Mouse (Mus musculus) erythroid progenitor cell, adult 5-6 weeks (primary cell): ENCODE results near the gene Stx5a. TPM values are rescaled to one million over a fixed set of nuclear protein-coding genes. Genes with fewer than 3 reads are reported as not detected.

Source experiments
- ATAC-seq: replicated peaks from 2 replicates; pipeline ENCODE4 v1.8.0; 2016; ENCODE audit warnings: moderate number of reproducible peaks, mild to moderate bottlenecking, moderate TSS enrichment, inconsistent platforms; ENCODE audit not compliant: poor library complexity, low FRiP score, severe bottlenecking
- total RNA-seq, 2 experiments: library from RNA; stranded (forward) in 1 of 2; stranded (reverse) in 1 of 2; fragments of 150-400 nt in 1 of 2; fragments of 186-747, 209-891 nt in 1 of 2; gene quantifications; 2 replicates each; pipeline versions ENCODE4 v1.2.3 to v1.2.4; 2015 to 2017; ENCODE audit warnings: low replicate concordance in 2 of 2

The Stx5a gene
- total RNA-seq, 2 experiments from 2014 or later: 97.7 to 119 TPM

DNA sequence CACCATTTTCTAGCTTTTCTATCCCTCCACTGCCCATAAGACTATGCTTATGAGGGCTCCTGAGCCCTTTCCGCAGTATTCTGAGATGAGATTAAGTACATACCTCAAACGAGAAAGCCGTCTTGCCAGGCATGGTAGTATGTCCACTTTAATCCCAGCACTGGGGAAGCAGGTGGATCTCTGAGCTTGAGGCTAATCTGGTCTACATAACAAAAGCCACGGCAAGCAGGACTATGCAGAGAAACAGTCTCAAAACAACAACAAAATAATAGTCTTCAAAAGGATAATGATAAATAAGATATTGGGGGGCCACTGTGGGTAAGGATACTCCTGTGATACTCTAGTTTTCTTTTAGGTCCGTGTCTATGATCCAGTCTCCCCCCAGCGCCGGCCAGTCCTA lies 2.3 kb upstream of the Stx5a start:
- ATAC-seq: no peak

DNA sequence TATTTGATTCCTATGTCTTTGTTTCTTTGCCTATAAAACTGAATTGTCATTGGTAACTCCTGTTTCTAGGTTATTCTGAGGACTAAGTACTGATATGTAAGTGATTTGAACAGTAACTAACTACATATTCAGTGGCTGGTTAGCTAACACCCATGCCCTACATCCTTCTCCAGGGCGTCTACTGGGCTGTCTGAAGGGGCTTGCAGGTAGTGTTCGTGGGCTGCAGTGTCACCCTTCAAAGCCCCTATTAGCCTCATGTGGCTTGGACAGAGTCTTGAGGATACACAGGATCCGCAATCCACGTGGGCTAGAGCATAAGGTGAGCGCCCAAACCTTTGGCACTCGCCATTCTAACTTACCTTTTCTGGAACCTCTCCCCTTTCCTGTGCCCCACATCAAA lies 1.6 kb upstream of the Stx5a start:
- no peak for ATAC-seq

DNA sequence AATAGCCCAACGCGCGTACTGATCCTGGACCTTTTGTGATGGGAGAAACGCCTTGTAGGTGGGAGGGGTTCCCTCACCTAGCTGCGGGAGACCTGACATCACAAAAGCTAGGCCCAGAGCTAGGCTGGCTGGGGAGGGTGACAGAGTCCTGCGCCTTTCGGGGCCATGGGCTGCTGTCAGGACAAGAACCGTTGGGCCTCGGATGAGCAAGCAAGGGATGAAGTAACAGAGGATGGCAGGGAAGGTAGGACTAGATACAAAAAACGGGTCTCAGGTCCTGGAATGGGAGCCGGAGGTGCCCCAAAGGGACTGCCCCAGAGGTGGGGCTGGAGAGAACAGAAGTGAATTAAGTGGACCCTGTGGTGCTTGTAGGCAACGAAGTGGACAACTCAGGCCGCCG lies 610 bp upstream of the Stx5a start, which contains the start of gene 1700092M07Rik:
TSS of gene 1700092M07Rik (plus strand) at position 116 of the 400 bp plus-strand sequence.
- no peak for ATAC-seq

DNA sequence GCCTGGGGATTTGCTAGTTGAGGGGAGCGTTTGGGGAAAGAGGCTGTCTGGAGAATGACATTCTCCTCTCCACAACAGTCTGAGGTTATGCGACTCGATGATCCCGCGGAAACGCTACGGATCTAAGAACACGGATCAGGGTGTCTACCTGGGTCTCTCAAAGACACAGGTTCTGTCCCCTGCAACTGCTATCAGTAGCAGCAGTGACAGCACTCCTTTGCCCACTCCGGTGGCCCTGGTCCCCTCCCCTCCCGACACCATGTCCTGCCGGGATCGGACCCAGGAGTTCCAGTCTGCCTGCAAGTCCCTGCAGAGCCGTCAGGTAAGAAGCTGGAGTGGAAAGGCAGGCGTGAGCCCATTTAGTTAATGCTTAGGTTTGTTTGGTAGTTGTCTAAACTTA lies 963 bp downstream of the Stx5a start:
- ATAC-seq: 0 out of 2 replicates have a peak, but pooled peaks have one; percentile 23

DNA sequence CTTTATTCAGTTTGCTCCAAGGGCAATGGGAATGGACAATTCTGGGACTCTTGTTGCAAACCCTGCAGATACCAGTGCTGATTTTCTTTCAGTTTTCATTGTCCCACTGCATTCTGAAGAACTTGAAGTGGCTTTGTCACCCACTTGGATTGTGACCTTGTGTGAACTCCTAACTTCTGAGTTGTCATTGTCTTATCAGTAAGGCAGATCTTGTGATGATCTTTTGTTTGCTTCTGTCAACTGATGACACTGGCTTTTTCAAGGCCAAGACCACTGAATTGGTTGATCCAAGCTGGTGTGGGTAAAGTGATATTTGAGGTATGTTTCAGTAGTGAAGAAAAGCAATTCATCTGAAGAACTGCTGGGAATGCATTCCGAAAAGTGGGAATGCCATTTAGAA lies 4.2 kb downstream of the Stx5a start:
- ATAC-seq: no peak

DNA sequence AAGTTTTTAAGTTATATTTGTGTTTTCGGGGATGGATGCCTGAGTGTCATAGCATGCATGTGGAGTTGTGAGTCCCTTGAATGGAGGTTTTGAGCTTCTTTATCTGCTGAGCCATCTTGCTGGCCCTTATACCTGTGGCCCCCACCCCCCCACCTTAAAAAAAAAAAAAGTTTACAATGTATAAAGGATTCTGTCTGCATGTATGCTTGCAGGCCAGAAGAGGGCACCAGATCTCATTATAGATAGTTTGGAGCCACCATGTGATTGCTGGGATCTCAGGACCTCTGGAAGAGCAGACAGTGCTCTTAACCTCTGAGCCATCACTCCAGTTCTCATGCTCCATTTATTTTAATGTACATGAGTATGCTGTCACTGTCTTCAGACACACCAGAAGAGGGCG lies 6.2 kb downstream of the Stx5a start:
- no peak for ATAC-seq

DNA sequence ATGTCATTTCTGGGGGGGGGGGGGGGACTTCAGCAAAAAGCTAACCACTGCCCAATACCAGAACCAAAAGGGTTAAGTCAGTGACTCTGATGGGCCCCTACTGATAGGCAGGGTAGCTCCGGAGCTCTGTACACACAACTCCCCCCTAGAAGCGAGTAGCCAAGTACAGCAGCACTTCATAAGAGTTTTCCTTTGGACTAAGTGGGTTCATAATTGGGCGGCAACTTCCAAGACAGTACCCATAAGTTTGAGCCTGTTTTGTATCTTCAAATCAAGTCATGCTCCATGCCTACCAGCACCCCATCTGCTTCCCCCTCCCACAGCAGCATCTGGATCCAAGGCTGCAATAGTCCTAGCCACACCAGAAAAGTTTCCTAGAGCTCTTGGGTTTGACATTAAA lies 14.4 kb downstream of the Stx5a start:
- no peak for ATAC-seq

DNA sequence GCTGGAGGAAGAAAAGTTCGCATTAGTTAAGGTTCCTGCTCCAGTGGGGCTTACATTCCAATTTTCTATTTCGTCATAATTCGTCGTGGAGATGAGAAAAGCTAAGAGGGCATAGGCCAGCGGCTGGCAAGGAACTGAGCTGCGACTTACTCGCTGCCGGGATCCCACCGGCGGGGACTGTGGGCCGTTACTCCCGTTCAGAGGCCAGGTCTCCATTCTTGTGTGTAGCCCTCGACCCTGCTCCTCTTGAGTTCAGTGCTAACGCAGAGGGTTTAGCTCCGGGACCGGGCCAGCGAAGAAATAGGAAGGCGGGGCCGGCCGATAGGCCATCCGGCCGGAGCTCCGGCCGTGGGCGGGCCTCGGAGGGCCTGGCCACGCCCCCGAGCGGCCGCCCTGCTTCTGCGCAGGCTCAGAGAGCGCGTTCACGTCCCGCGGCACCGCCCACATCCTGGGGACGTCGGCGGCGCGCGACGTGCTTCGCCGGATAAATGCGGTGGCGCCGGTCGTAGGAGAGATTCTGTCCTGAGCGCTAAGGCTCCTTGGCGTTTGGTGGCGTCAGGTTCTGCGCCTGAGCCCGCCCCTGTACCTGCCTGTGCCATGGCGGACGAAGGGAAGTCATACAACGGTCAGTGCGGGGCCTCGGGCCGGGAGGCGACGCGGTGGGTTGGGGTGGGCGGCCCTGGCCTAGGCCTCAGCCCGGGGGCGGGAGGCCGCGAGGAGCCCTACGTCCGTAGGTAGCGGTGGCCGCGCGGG lies 15.6 kb downstream of the Stx5a start, which contains the start of gene Nxf1:
TSS of gene Nxf1 (plus strand) at position 439 of the 753 bp plus-strand sequence.
- peak; percentile 95 for ATAC-seq

DNA sequence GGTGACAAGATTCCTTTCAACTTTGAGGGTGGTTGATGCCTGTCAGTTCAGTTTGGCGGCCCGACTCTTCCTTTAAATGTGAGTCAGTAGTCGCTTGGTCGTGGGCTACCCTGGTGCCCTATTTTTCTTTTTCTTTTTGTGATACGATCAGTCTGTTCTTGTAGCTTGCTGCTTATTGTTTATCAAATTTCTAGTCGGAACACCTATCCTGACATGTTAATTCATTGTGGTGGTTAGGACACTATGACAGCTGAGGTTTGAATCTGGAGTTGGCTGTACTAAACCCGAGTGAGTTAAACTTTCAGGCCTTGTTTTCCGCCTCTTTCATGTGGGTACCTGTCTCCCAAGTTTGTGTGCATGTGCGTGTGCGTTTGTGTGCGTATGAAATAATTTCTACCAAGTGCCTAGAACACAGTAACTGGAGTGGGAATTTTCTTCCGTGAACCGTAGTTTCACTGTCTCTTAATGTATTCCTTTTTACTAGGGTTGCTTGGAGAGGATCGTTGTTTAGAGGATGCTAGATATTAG lies 16.3 kb downstream of the Stx5a start:
- ATAC-seq: peak; percentile 15; the same call in 1 of the 2 replicates

DNA sequence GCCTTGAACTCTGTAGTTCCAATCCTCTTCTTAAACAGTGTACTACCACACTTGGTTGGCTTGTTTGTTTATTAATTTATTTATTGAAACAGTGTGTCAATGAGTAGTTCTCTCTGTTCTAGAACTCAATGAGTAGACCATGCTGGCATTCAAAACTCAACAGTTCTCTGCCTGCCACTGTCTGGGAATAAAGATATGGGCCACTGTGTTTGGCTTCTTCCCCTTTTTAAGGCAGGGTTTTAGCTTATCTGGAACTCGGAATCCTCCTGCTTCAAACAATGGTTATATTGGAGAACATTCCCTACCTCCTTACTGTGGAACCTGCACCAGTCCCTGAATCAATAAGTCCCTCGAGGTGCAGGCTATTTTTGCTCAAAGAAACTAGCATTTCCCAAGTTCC lies 17.7 kb downstream of the Stx5a start:
- ATAC-seq: no peak

DNA sequence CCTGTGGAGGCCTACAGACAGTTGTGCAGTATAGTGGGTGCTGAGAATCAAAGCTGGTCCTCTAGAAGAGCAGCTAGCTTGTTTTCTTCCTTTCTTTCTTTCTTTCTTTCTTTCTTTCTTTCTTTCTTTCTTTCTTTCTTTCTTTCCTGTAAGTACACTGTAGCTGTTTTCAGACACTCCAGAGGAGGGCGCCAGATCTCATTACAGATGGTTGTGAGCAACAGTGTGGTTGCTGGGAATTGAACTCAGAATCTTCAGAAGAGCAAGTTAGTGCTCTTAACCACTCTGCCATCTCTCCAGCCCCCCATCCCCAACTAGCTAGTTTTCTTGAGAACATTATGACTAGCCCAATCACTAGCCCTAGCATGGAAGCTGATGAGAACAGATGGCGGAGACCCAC lies 19.5 kb downstream of the Stx5a start:
- no peak for ATAC-seq

DNA sequence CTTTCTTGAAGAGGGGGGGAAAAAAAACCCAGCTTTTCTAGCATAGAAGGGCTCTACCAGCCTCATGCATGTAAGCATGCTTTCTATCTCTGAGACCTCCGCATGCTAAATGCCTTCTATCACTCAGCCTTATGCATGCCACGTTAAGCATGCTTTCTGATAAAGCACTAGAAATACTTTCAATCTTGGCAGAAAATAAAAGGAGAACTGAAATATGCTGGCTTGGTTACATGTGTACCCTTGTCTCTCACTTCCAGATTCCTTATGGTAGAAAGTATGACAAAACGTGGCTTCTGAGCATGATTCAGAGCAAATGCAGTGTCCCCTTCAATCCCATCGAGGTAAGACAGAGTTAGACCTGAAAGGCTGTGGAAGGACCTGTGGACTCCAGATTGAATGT lies 22.1 kb downstream of the Stx5a start:
- no peak for ATAC-seq

DNA sequence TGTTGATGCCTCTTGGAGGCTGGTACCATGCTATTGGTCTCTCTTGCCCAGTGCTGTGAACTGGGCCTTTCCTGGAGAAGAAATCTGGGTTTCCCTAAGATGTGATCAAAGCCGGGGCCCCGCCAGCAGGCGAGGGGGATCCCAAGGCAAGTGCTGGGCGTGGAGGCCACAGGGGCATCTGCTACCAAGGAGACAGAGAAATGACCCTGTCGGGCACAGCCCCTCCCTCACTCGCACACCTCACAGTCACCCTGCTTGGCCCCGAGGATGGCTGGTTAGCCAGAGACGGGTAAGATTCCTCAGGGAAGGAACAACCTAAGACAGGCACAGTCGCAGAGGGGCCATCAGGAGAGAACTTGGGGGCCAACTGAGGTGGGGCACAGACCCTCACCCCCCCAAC lies 24.3 kb downstream of the Stx5a start:
- no peak for ATAC-seq

DNA sequence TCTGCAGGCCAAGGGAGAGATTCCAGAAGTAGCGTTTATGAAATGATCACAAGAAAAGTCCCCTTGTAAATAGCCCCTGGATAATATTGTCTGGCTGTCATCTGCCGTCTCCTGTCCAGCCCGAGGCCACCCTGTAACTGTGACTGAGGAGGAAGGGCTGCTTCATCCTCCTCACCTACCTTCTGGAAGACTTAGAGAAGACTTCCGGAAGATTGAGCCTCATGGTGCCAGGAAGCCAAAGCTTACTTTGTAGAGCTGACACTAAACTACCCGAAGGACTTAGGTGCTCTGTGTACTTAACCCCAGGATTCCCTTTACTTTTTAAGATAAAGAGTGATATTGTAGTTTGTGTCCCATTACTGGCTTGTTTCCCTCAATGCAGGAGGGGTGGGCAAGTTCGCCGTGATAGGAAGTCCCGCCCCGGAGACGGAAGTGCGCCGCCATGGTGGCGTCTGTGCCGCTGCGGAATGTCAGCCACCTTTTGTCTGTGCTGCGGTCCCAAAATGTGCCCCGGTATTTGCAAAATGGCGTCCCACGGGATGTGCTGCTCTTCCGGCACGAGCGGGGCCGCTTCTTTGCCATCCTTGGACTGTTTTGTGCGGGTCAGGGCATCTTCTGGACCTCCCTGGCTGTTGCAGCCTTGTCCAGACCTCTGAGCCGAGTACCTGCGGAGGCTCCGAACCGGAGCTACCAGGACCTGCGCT lies 29.5 kb downstream of the Stx5a start, which contains the start of gene Tmem223:
TSS of gene Tmem223 (plus strand) at position 430 of the 704 bp plus-strand sequence.
- ATAC-seq: peak; percentile 66

DNA sequence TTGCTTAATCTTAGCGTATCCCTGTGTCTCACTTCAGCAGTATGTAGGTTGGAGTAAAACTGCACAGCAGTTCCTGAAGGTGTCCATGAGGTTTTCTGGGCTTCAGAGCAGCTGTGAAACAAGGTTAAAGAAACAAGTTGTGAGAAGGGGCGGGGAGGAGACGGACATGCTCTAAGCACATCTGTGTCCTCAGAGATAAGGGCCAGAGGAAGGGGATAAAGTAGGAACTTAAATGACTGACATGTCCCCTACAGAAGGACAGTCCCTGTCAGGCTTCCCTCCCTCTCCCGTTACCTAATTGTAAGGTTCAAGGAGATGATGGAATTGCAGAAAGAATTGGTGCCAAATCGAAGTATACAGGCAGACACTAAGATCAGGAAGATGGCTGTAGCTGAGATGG lies 31.8 kb downstream of the Stx5a start:
- peak; percentile 35 for ATAC-seq

DNA sequence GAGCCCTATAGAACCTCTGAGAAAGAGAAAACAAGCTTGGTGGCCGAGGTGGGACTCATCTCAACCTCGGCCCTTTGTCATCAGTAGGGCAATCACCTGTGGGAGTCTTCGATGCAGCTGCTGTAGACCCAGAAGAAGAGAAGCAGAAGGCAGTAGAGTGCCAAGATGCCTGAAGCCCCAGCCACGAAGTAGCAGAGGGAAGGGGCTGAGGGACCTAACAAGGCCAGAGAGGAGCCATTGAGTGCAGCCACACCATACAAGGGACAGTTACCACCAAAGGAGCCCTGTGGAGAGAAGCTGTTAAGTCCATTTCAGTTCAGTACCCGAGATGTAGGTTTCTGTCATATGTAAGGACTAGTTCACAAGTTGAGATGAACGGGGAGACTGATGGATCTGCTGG lies 32.2 kb downstream of the Stx5a start:
- ATAC-seq: no peak

DNA sequence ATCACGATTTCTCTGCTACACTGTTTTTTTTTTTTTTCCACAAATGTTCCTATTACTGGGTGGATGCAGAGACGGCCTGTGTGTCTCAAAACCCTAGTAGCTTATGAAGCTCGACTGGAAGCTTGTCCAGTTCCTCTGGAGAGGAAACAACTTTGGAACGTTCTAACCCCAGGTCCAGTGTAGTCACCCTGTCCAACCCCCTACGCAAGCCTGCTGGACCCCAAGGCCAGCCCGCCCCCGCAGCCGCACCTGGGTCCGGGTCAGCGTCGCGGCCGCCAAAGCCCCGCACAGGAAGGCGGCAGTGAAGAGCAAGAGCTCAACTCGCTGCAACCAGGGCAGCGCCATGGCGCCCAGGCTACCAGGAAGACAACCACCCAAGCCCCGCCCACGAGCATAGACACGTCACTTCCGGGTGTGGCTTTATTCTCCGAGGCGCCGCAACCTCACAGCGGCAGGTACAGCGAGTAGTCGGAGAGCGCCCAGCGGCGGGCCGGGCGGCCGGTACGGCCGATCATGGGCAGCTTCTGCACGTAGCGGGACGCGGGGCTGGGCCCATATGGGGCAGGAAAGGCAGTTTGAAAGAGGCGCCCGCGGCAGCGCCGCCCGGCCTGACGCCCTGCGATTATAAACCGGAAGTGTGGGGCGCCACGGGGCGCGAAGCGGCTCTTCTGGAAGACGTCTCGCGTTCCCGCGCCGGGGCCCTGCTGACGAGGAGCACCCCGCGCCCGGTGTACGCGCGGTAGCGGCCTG lies 33.0 kb downstream of the Stx5a start, which contains the start of gene Tmem179b:
TSS of gene Tmem179b (minus strand) at position 382 of the 750 bp plus-strand sequence.
- peak; percentile 86 for ATAC-seq

DNA sequence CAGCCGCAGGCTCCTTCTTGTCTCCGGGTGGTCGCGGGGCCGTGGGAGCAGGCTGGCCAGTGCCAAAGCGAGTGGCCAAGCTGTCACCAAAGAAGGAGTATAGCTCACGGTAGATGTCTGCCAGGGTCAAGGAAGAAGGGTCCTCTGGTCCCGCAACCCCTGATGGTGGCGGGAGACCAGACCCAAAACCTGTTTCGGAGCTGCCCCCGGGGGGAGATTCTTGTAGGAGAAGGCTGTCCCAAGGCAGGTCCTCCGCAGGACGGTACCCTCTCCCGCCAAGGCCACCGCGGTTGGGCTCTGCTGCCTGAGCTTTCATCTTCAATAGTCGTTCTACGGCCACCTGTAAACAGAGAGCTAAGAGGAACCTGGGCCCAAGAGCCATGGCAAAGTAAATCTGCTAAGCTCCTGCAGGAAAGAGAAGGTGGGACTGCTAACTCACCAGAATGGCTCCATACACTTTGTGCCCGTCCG lies 33.8 kb downstream of the Stx5a start:
- ATAC-seq: no peak

DNA sequence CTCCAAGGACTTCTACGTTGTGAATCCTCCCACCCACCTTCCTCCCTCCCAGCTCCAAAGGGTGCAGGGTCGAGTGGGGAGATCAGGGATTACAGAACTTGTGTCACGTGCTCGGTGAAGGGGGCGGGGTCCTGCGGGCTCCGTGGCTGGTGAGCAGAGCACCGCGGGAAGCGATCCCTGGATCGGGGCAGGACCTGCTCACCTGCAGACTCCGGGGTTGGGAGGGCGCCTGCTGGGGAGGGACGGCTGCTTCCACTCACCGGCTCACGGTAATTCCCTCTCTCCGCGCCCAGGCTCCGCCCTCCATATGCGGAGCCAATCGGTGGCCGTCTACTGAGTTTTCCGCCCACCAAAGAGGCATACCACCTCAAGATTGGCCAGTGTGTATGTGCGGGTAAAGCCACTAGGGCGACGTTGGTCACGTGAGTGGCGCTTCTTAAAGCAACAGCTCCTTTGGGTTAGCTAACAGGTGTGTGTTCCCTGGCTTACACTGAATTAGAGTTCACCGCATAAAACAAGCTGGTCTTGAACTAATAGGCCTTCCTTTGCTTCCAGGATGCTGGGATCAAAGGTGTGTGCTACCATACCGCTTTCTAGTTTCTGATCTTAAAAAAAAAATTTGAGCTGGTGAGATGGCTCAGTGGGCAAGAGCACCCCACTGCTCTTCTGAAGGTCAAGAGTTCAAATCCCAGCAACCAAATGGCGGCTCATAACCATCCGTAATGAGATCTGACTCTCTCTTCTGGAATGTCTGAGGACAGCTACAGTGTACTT lies 45.0 kb downstream of the Stx5a start, which contains the start of gene Taf6l:
TSS of gene Taf6l (minus strand) at position 410 of the 774 bp plus-strand sequence.
- peak; percentile 99 for ATAC-seq
